Mouse (Mus musculus) right cerebral cortex, postnatal 14 days (tissue): ENCODE measurements around the gene Pid1.
"Not testable (repeated sequence)": the region's sequence is repeated elsewhere in the genome, so short reads cannot be mapped to it uniquely, and the experiment has no call there.

Experiments
- DNase-seq: peaks from one replicate; pipeline ENCODE4 v3.0.0; 2022

Gene Pid1

DNA sequence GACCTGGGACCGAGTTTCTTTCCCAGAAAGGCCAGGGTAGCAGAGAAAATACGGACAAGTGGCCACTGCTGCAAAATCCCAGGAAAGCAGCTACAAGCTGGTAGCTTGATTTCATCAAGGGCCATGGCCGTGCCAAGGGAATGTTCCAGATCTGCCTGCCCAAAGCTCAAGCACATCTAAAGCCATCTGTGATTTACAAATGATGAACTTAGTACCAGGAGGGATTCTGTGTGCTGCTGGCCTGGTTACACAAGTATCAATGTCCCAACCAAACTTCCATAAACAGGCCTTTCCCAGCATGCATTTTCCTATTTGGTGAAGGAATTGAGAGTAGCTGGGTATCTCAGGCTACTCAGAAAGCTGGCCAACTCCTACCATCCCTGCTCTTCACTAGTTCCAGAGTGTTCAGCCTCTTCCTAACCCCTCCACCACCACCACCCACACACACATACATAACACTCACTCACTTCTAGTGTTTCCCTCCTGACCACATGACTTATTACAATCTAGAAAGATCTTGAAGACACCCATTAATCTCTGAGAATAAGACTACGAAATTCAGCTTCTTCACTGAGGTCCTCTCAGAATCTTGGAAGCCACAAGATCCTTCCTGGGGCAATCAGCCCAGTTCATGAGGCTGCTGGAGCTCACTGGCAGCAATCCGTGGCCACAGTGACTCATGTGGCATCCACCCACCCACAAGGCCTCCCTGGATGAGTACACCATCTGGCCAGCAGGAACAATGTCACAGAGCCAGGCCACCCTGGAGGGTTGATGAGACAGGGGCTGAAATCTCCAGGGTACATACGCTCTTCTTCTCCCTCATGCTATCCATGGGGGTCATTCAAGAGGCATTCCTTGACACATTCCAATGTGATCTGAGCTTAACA, 4.1 kb downstream of the Pid1 start:
- no peak for DNase-seq

- no peak for DNase-seq
These were observed 6.8 kb downstream of the Pid1 start for GRCm38 (mm10) chr1:84357216-84357615.

- no peak for DNase-seq
These were observed 13.7 kb downstream of the Pid1 start for GRCm38 (mm10) chr1:84350262-84350661.

GRCm38 (mm10) chr1:84347796-84348476, 16.0 kb downstream of the Pid1 start:
- DNase-seq, result no peak

DNA sequence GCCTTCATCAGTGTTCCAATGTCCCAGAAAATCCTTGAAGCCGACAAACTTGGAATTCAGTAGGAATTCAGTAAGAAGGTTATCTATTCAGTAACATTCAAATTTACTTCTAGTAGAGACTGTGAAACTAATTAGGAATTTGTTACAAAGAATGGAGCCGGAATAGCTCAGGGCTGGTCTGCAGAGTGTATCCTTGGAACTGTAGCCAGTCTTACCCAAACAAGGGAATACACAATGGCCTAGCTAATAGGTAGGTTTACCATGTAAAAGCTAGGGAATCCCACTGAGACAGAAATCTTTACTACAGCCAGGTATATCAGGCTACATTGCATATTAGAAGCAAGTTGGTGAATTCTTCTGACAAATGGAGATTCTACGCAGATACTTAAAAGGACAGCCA, 31.2 kb downstream of the Pid1 start:
- DNase-seq, result not testable (repeated sequence)

- not testable (repeated sequence) for DNase-seq
These were observed 32.1 kb downstream of the Pid1 start for GRCm38 (mm10) chr1:84331861-84332260.

- peak; percentile 11 for DNase-seq
These were observed 38.7 kb downstream of the Pid1 start for GRCm38 (mm10) chr1:84325309-84325708.

GRCm38 (mm10) chr1:84321327-84321726, 42.7 kb downstream of the Pid1 start:
- no peak for DNase-seq

GRCm38 (mm10) chr1:84318569-84318968, 45.4 kb downstream of the Pid1 start:
- no peak for DNase-seq

- DNase-seq, result no peak
These were observed 46.2 kb downstream of the Pid1 start for GRCm38 (mm10) chr1:84317827-84318226.

DNA sequence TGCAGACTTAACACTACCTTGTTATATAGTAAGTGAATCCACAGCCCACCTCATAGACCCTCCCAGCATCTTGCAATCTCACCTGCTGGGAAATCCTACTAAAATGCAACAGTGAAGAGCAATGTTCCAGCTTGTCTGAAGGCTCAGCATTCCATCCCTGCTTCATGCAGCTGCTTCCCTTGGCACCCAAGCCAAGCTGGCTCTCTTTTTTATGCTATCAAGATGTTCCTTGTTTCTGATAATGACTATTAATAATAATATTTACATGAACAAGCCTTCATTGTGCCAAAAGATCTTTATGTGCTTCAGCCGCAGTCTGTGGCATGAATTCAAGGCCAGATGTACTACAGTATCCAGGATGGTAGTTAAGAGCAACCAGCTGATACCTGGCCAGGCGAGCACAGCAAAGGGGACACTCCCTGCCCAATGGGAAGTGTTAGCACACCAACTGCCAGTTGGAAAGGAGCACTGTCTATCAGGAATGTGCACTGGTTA, 54.0 kb downstream of the Pid1 start:
- no peak for DNase-seq

GRCm38 (mm10) chr1:84305713-84306421, 58.1 kb downstream of the Pid1 start:
- no peak for DNase-seq

DNA sequence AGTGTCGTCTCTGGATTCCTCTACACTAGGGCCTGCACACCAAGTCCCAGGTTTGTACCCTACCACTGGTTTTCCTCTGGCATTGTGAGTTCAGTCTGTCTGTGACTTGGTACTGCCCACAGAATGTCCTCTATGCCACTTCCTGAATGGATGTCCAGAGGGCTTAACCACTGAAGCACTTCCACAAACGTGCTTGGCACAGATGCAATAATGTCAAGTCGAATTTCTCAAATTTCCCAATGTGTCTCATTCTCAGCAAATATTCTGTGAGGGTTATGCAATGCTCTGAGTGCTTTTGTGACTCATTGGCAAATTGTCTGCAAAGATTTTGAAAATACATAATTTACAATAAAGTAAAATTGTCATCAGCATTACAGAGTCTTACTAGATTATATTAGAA, 61.2 kb downstream of the Pid1 start:
- DNase-seq, result no peak

GRCm38 (mm10) chr1:84299719-84300118, 64.3 kb downstream of the Pid1 start:
- no peak for DNase-seq

- DNase-seq, result peak; percentile 41
These were observed 77.3 kb downstream of the Pid1 start for GRCm38 (mm10) chr1:84286682-84287111.

DNA sequence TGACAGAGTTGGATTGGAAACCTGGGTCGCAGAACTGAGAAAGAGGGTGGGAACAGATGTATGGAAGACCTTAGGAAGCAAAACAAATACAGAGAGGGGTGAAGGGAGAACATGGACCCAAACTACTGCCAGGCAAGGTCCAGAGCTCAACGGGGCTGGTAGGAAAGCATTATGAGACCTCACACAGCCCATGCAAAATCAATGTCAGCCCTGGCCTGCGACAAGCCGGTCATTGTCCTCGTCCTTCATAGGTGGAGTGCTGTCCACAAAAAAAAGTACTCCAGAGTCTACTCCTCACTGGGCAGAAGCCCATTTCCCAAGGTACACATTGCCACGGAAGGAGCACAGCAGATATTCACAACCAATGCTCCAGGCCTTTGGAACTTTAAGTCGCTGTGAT, 78.4 kb downstream of the Pid1 start:
- DNase-seq, result no peak

DNA sequence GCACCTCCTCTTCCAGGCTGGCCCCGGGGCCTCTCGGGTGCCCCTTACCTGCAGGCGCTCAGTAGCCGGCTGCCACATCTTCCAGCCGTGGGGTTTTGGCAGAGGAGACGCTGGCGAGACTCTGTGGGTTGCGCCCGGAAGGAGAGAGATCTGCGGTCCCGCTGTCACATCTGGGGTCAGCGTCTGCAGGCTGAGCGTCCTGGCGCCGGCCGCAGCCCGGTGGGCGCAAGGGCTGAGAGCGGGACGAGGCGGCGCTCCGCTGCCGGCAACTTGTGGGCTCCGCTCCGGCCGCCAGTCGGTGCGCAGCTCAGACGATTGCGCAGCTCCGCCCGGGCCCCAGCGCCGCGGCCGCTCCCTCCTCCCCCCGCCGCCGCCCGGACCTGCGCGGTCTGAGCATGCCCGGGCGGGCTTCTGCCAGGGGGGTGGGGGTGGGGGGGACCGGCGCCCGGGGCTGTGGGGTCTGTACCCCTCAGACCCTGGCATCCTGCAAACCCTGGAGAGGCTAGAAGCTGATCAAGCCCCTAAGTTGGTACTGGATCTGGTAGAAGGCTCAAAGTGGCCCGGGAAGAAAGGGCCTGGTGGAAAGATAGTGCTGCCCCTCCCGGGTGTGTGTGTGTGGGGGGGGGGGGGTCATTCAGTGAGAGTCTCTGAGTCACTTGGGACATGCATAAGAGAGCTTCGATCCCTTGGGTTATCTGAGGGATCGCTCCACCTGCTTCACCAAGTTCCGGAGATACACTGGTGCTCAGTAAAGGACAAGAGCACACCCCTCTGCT, 79.5 kb downstream of the Pid1 start:
- peak; percentile 66 for DNase-seq

DNA sequence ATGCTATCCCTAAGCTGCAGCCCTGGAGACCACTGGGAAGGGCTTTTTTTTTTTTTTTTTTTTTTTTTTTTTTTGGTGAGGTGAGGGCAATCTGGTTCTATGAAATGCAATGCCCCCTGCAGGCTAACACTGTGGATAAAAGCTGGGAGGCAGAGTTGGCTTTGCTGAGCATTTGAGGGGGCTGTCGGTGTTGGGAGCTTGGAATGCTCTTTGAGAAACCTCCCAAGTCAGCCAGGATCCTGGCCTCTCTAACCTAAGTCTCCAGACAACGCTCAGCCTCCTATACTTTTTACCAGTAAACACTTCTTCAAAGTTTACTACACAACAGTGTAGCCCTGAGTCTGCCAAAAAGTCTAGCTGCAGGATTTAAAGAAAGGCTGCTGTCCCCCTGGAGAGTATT, 80.9 kb downstream of the Pid1 start:
- peak; percentile 54 for DNase-seq

DNA sequence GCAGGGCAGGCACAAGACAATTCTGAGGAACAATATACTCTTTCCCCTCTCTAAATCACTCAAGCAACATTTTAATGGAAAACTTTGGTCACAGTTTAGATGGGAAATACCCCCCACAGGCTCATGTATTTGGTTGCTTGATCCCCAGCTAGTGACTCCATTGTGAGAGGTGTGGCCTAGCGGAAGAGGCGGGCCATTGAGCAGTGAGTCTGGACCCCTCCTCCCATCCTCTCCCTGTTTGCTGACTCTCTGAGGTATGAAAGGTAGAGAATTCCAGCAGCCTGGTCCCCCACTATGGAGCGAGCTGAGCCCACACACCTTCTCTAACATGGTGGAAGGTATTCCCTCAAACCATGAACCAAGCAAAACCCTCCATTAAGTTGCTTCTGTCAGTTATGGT, 83.8 kb downstream of the Pid1 start:
- DNase-seq, result no peak

- DNase-seq, result no peak
These were observed 85.4 kb downstream of the Pid1 start for GRCm38 (mm10) chr1:84278359-84279255.

DNA sequence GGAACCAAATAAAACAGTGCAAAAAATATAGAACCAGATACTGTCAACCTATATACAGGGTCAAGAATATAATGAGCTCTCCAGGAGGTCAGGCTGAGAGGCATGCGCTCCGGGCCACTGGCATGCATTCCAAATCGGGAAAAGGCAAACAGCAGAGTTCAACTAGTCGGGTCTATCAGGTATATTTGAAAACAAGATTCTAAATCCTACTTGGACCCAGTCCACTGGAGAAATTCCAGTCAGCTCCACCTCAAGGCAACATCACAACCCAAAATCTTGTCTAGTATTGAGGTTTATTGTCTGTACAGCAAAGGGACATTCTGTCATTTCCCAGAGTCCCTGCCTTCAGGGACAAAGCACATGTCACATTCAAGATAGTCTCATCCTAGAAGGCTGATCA, 91.0 kb downstream of the Pid1 start:
- no peak for DNase-seq
